Mouse (Mus musculus) mouse trophoblast stem cell (cell line): ENCODE results near the gene Pkd1l2.

ENCODE experiments used
- in situ Hi-C, 2 experiments: fragments of 300-500 bp; cut with MseI, MboI; formaldehyde crosslinking; loops; 2 replicates in 1 of 2; 3 replicates in 1 of 2; pipeline ENCODE4 v1.15.1; 2025

Gene Pkd1l2

DNA sequence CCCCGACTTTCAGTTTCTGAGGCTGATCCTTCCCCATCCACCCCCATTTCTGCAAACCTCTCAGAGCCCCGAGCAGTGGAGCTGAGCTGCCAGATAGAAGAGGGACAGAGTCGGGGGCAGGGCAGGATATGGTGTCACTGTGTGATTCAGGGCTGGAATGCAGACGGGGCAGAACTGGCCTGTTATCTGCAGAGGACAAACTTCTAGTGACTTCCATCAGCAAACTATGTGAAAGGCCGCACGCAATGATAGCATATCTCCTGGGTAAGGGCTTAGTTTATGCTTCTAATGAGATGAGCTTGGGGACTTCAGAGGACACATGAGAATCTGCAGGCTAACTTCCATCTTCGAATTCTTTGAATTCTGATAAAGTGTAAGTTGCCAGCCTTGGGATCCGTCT, 3.3 kb upstream of the Pkd1l2 start:
- in situ Hi-C loops: no loop called here

GRCm38 (mm10) chr8:117082947-117083559, 804 bp upstream of the Pkd1l2 start:
- in situ Hi-C loops: no loop called here

DNA sequence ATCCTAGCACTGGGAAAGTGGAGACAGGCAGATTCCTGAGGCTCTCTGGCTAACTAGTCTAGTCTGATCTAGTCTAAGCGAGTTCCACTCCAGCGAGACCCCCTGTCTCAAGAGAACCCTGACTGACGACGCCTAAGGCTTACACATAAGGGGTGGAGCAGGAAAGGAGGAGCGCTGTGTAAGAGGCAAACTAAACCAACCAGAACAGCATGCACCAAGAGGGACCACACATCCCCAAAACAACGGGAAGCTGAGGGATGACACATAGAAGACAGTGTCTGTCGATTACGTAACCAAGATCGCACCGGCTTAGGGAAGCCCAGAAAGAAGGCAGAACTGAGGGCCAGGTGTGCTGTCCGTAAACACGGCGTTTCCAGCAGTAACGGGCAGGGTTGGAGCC, 2.6 kb downstream of the Pkd1l2 start:
- in situ Hi-C loops: no loop called here

- in situ Hi-C loops: no loop called here
Measured at GRCm38 (mm10) chr8:117078367-117078926, 3.8 kb downstream of the Pkd1l2 start.

GRCm38 (mm10) chr8:117074350-117075182, 7.7 kb downstream of the Pkd1l2 start:
- in situ Hi-C loops: no loop called here

- in situ Hi-C loops: no loop called here
Measured at GRCm38 (mm10) chr8:117069708-117070107, 12.5 kb downstream of the Pkd1l2 start.

- in situ Hi-C loops: no loop called here
Measured at GRCm38 (mm10) chr8:117068294-117068693, 14.0 kb downstream of the Pkd1l2 start.

GRCm38 (mm10) chr8:117067396-117067795, 14.9 kb downstream of the Pkd1l2 start:
- in situ Hi-C loops: no loop called here

- in situ Hi-C loops: no loop called here
Measured at GRCm38 (mm10) chr8:117066955-117067354, 15.3 kb downstream of the Pkd1l2 start.

- in situ Hi-C loops: no loop called here
Measured at GRCm38 (mm10) chr8:117061180-117061880, 20.9 kb downstream of the Pkd1l2 start.

GRCm38 (mm10) chr8:117060306-117060705, 21.9 kb downstream of the Pkd1l2 start:
- in situ Hi-C loops: no loop called here

DNA sequence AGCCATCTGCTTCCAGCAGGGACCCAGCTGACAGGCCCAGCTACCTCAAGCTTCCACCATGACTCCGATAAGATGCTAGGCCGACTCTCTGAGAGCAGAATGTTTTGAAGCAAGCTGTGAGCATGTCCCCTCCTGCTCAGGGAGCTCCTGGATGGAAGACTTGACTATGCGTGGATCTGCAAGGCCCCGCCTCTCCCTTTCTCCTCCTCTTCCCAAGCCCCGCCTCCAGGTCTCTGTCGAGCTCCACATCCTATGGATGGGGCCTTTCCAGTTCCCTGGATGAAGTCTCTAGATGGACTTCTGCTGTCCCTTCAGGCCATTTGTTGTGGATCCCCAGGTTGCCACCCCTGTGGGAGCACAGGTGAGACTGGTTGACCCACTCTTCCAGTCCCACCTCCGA, 23.2 kb downstream of the Pkd1l2 start:
- in situ Hi-C loops: no loop called here

DNA sequence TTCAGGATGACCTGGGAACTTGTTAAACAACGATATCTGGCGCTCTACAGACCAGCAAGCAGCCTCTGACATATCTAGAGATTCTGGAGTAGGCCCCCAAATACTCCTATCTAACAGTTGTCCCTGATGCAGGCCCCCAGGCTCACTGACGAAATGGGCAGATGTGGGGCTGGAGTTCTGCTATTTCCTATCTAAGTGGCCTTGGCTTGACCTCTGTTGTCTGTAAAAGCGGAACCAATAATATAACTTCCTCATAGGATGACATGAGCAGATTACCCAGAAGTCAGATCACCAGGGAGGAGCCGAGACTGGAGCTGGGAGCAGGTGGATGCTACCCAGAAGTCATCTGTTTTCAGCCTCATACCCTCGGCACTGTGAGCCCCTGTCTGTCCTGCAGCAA, 27.2 kb downstream of the Pkd1l2 start:
- in situ Hi-C loops: no loop called here

- in situ Hi-C loops: no loop called here
Measured at GRCm38 (mm10) chr8:117054146-117054545, 28.1 kb downstream of the Pkd1l2 start.

DNA sequence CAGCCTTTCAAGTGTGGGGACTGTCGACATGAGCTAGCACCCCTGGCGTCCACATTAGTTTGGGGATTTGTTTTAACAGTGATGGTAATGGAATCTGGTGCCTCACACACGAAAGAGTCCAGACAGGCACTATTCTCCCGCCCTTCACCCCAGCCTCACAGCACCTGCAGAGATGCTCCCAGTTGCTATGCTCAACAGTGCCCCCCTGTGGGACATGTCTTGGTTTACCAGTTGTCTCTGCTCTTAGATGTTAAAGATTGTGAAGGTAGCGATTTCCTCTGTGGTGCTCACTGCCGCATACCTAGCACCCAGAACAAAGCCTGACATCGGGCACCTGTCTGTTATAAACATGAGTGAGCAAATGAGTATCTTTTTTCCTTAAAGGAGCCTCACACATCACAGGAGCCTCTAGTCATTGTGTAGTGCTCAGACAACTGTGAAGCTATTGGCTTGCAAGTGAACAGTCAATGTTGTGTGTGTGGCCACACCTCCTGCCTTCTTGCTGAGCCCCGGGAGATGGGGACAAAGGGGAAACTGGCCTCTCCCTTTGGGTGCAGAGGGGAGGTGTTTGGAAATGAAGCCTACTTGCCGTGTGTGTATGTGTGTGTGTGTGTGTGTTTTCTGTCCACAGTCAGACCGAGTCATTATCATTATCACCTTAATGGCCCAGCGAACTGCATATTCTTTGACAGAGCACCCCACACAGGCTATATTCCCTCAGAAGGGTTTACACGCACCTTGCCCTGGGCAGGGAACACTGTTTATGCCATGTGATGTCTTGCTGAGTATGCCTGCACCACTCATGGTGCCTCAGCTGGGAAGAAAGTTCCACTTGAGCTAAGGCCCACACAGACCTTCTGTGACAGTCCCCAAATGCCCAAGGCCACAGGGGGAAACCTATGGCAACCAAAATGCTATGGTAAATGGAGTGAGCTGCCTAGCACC, 28.8 kb downstream of the Pkd1l2 start:
- in situ Hi-C loops: no loop called here

- in situ Hi-C loops: no loop called here
Measured at GRCm38 (mm10) chr8:117051316-117051715, 30.9 kb downstream of the Pkd1l2 start.

DNA sequence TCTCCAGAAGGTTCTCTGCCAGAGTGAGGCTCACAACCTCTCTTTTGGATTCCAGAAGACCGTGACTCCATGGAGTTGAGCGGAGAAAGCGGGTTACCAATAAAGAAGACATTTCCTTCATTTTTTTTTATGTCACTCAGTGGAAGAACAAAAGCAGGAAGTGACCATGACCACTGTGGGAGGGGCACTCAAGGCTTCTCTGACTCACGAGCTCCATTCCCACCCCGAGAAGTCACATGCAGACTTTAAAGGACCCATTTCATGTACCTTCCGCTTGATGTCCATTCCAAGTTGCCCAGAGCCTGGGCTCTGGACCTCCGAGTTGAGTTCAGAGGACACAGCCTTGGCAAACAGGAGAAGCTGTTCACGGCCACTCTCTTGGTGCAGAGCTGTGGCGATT, 31.5 kb downstream of the Pkd1l2 start:
- in situ Hi-C loops: no loop called here

DNA sequence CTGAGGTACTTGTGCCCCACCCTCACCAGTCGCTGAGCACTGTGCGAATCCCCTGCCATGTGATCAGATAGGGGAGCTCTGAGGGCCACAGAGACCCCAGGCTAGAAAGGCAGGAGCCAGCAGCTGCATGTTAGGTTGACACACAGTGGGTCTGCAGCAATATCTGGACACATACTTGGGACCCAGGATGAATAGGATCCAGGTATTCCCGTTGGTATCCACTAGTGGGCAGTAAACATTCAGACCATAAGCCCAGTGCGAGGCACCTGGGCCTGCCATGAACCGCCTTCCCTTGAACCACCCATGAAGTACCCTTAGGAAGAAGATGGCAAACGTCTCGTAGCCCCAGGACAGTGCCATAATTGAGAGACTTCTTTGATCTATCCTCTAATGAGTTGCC, 32.8 kb downstream of the Pkd1l2 start:
- in situ Hi-C loops: no loop called here

- in situ Hi-C loops: no loop called here
Measured at GRCm38 (mm10) chr8:117043584-117043983, 38.7 kb downstream of the Pkd1l2 start.

- in situ Hi-C loops: no loop called here
Measured at GRCm38 (mm10) chr8:117039843-117040242, 42.4 kb downstream of the Pkd1l2 start.

DNA sequence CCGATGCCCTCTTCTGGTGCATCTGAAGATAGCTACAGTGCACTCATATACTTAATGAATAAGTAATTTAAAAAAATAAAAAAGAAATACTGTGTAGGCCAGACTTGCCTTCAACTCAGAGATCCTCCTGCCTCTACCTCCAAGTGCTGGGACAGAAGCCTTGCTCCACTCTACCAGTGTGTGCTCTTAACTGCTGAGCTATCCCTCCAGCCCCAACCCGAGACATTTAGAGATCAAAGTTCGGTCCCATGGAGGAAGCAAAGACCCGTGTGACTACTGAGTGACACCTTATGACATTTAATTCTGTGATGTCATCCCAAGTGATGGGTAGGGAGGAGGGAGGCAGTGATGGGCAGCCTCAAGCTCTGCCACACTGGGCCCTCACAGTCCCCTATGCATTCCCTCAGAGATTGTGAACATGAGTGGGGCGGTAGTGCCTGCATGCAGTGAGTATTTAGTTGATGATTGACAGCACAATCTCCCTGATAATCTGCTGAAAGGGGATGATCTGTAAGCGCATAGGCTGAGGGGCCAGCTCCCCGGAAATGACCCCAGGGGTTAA, 44.8 kb downstream of the Pkd1l2 start:
- in situ Hi-C loops: no loop called here
